Mouse (Mus musculus) liver, postnatal 0 days (tissue): ENCODE measurements around the gene Ppp1r14b. TPM values are rescaled to one million over a fixed set of nuclear protein-coding genes. Genes with fewer than 3 reads are reported as not detected.
A peak's percentile ranks its signal among the peaks of the same experiment; 100 is the strongest.

Experiments
- ATAC-seq: fragments of 200-750 bp; cut with Nextera tagmentation; 2 replicates; pipeline ENCODE4 v1.8.0; 2017; ENCODE audit warnings: mild to moderate bottlenecking, moderate library complexity
- DNase-seq: peaks from one replicate; pipeline ENCODE4 v3.0.0-alpha.2; 2016
- H3K27ac ChIP-seq: fragments of 300-500 bp; sonication (generic); 2 replicates; pipeline ENCODE4 v1.5.1; 2014; ENCODE audit warnings: antibody characterized with exemption, moderate library complexity, mild to moderate bottlenecking, low read depth
- H3K27me3 ChIP-seq: fragments of 300-500 bp; sonication (generic); 2 replicates; pipeline ENCODE4 v1.6.1; 2014; ENCODE audit warnings: low read length, control low read depth, mixed read lengths; ENCODE audit not compliant: insufficient read depth
- H3K36me3 ChIP-seq: fragments of 300-500 bp; sonication (generic); replicated peaks from 2 replicates; pipeline ENCODE4 v1.6.1; 2014; ENCODE audit warnings: mild to moderate bottlenecking, control low read depth, low read length, moderate library complexity, mixed read lengths; ENCODE audit not compliant: insufficient read depth
- H3K4me1 ChIP-seq: fragments of 300-500 bp; sonication (generic); 2 replicates; pipeline ENCODE4 v1.6.1; 2014; ENCODE audit warnings: antibody characterized with exemption, mild to moderate bottlenecking, control low read depth; ENCODE audit not compliant: insufficient read depth
- H3K4me2 ChIP-seq: fragments of 300-500 bp; sonication (generic); 2 replicates; pipeline ENCODE4 v1.6.1; 2014; ENCODE audit warnings: low read depth, mild to moderate bottlenecking, low read length, moderate library complexity, mixed read lengths
- H3K4me3 ChIP-seq: fragments of 300-500 bp; sonication (generic); 2 replicates; pipeline ENCODE4 v1.5.1; 2014; ENCODE audit warnings: low read depth, low read length
- H3K9ac ChIP-seq: fragments of 300-500 bp; sonication (generic); replicated peaks from 2 replicates; pipeline ENCODE4 v1.6.1; 2014; ENCODE audit warnings: mild to moderate bottlenecking, moderate library complexity
- H3K9me3 ChIP-seq: fragments of 300-500 bp; sonication (generic); 2 replicates; pipeline ENCODE4 v1.6.1; 2016; ENCODE audit warnings: mild to moderate bottlenecking, control low read depth, low read length, mixed read lengths
- CTCF ChIP-seq: sonication (generic); IDR thresholded peaks from 2 replicates; pipeline ENCODE4 v1.5.1; 2016; ENCODE audit warnings: antibody characterized with exemption, low read depth
- EP300 ChIP-seq: IDR thresholded peaks from 2 replicates; pipeline ENCODE4 v1.6.1; 2016; ENCODE audit warnings: antibody characterized with exemption, low read depth, mild to moderate bottlenecking
- WGBS: fragments of 180-500 bp; shearing (Covaris S2); extraction: QIAGEN DNeasy Blood & Tissue Kit; methylation state at CpG from one replicate; pipeline ENCODE4 v1.1.7; 2014; ENCODE audit not compliant: insufficient replicate concordance; 5-methylcytosine and 5-hydroxymethylcytosine counted together
- polyA plus RNA-seq: library from polyadenylated mRNA; unstranded; fragments of >200 nt; fragmentation: Nextera tagmentation; extraction: Ambion mirVana; gene quantifications from 2 replicates; pipeline ENCODE4 v1.2.1, GENCODE M21; 2015

The Ppp1r14b gene
- polyA plus RNA-seq, 1 experiment from 2014 or later, result 48.3 TPM

DNA sequence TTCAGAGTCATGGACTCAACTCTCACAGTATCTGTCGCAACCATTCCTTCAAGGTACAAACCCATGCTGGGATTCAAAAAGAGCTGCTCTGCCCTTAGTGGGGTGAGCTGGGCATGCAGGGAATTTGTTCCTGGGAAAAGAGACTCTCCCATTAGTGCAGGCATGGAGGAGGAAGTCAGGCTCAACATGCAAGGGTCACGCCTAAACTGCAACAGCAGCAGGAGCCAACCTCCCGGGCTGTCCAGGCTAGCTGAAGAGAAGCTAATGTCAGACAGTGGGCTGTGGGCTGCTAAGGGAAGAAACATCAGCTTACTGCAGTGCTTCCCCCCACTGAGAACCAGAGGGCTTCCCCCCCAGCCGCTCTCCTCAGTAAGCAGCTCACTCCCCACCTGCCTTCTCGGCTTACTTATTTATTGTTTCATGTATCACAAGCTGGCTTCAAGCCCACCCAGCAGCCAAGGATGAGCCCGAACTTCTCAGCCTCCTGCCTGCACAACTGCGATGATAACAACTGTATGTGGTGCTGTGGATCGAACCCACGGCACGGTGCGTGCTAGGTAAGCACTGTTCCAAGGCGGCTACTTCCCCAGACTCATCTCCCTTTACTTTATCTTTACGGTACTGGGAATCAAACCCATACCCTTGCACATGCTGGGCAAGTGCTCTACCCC, 2.4 kb upstream of the Ppp1r14b start:
- peaks cover 46% of the 10 kb centered on the region for H3K4me1 ChIP-seq
- peaks cover 2% of the 10 kb centered on the region for H3K36me3 ChIP-seq
- no peaks in the 10 kb centered on the region for H3K27me3 ChIP-seq
- H3K9ac ChIP-seq, result no peak overlapping the region
- no peak overlapping the region for H3K4me3 ChIP-seq
- no peaks in the 10 kb centered on the region for H3K9me3 ChIP-seq
- no peak for ATAC-seq
- no peak overlapping the region for H3K27ac ChIP-seq
- H3K4me2 ChIP-seq, result no peak overlapping the region
- TF ChIP-seq EP300, result no peak
- no peak for TF ChIP-seq CTCF
- DNase-seq, result no peak
- 77% methylated on average over 13 of the region's 13 CpGs for WGBS

DNA sequence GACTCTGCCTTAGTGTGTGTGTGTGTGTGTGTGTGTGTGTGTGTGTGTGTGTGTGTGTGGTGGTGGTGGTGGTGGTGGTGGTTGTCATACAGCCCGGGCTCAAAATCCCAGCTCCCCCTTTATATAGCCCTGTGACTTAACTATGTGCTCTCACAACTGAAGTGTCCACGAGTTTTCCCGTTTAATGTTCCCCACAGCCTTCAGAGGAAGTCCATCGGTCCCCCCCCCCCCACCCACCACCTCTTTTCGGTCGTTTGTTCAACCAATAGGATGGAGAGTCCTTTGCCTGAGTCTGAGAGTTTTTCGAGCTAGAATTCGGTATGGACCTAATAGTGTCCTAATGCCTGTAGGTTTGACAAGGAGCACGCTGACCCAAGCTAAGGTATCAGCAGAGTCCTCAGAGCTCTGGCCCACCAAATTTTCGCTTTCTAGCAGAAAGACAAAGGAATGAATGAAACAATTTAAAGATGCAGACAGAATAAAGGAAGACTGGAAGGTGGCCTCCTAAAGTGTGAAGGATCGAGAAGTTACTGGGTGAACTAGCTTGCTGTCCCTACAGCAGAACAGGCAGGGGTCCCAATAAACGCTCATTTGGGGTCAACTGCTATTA, 1.1 kb upstream of the Ppp1r14b start:
- H3K4me1 ChIP-seq, result peaks cover 46% of the 10 kb centered on the region
- 25% methylated on average over 12 of the region's 12 CpGs for WGBS

DNA sequence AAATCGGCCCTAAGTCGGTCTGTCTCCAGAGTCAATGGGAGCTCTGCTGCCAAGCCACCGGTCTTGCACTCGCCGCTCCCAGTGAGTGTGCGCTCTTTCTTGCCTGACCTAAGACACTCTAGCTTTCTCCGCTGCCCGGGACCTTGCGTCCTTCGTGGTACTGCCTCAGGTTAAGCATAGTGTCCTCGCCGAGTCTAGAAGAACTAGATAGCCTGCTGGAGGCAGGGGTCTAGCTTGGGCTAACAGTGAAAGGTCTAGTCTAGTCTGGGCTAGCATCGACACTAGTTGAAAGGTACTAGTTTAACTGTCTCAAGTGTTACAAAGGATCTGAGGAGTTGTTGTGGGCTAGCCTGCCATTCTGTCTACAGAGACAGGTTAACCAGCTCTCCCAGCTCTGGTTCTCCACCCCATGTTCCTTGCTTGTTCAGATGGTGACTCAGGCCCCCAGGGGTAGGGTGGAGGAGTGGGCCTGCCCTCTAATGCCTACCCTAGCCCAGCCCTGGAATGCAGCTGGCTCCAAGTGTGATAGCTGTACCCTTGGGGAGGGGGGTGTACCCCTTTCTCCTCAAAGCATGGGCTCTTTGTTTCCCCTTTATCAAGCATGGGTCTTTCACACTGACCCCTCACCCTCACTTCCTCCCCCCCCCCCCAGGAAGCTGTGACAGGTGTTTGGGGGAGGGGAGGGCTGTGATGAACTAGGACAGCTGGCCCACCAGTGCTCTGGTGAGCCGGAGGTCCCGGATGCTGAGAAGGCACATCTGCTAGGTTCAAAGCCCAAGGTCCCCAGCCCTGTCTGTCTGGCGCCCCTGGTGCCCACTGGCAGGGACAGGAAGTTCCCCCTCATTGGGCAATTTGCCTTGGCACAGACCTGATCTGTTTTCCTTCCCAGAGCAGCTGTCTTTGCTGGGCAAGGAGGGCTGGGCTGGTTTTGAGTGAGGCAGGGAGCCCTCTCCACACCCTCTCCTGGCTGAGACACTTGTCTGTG, 1.1 kb downstream of the Ppp1r14b start, which contains the start of gene Plcb3:
Gene Plcb3 (minus strand): TSS at position 934 of the 985 bp plus-strand sequence.
- peak within 1 kb of the TSS; percentile 74 for H3K9ac ChIP-seq
- peaks cover 37% of the 10 kb centered on the region for H3K4me1 ChIP-seq
- TF ChIP-seq EP300, result peak; percentile 36; the same call in 1 of the 2 replicates
- peak; percentile 60 for TF ChIP-seq CTCF
- H3K27ac ChIP-seq, result peak within 1 kb of the TSS; percentile 88
- H3K4me2 ChIP-seq, result peak within 1 kb of the TSS; percentile 98
- H3K27me3 ChIP-seq, result no peaks in the 10 kb centered on the region
- under 1% methylated on average over 16 of the region's 16 CpGs for WGBS
- no peak for ATAC-seq
- H3K4me3 ChIP-seq, result peak within 1 kb of the TSS; percentile 65
- no peaks in the 10 kb centered on the region for H3K9me3 ChIP-seq
- peaks cover 7% of the 10 kb centered on the region for H3K36me3 ChIP-seq
- peak; percentile 79 for DNase-seq

More for the DNA sequence above, 1.1 kb upstream of the Ppp1r14b start:
- H3K27me3 ChIP-seq, result no peaks in the 10 kb centered on the region
- DNase-seq (no peak), ATAC-seq (no peak)
- H3K4me3 ChIP-seq, result peak overlapping the region; percentile 65
- peak overlapping the region; percentile 74; the same call in 1 of the 2 replicates for H3K9ac ChIP-seq
- TF ChIP-seq CTCF (no peak), EP300 (no peak)
- peaks cover 7% of the 10 kb centered on the region for H3K36me3 ChIP-seq
- 0 out of 2 replicates have a peak overlapping the region, but pooled peaks have one; percentile 3 for H3K27ac ChIP-seq
- H3K4me2 ChIP-seq, result peak overlapping the region; percentile 98
- no peaks in the 10 kb centered on the region for H3K9me3 ChIP-seq

DNA sequence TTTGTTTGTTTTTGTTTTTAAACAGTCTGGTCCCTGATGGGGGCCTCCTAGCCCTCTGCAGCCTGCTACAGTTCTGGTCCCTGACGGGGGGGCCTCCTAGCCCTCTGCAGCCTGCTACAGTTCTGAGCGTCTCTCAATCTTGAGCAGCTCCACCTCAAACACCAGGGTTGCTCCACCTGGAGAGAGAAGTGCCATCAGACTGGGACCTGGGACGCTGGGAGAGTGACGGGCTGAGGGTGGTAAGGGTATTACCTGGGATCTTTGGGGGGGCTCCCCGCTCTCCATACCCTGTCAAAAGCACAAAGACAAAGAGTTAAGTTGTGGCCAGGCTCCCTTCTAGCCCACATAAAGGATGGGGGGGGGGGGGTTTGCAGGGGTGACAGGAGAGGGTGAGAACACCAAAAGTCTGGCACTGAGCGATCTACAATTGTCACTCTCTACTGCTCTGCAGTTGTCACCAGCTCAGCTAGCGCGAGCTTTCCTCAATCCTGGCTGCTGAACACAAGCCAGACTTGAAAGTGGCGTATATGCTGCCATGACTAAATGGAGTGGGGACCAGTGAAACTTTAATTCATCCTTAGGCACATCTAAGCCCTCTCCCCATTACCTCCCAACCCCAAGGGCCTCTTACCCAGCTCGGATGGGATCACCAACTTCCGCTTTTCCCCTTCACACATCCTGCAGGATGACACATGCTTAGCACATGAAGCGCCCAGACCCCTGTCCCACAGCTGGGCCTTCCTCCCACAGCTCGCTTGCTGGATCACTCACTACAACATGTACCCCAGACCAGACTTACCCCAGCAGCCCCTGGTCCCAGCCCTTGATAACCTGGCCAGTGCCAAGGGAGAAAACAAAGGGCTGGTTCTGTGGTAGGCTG, 3.2 kb downstream of the Ppp1r14b start:
- H3K9me3 ChIP-seq, result no peaks in the 10 kb centered on the region
- H3K9ac ChIP-seq, result peak overlapping the region; percentile 68
- H3K4me1 ChIP-seq, result peaks cover 45% of the 10 kb centered on the region
- TF ChIP-seq EP300 (no peak), CTCF (no peak)
- peaks cover 9% of the 10 kb centered on the region for H3K36me3 ChIP-seq
- ATAC-seq (no peak), DNase-seq (no peak)
- H3K4me2 ChIP-seq, result peak overlapping the region; percentile 95
- H3K27ac ChIP-seq, result no peak overlapping the region
- WGBS, result 75% methylated on average over 13 of the region's 13 CpGs
- H3K4me3 ChIP-seq, result no peak overlapping the region; the same call in 1 of the 2 replicates
- H3K27me3 ChIP-seq, result no peaks in the 10 kb centered on the region

DNA sequence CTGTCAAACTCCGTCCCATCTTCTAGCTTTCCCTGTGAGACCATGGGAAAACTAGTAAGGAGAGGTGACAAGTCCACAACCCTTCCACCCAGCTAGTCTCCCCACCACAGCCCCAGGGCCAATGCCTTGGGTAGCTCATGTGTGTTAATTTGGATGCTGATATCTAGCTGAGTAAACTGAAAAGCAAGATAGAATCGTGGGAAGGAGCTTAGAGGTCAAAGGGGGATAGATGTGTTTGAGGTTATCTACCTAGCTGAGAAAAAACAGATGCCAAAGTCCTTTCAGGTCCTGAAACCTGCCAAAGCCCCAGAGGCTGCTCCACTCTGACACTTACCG, 3.8 kb downstream of the Ppp1r14b start:
- Histone ChIP-seq H3K27ac (peak overlapping the region; percentile 93), H3K4me3 (peak overlapping the region; percentile 75), H3K4me1 (peaks cover 45% of the 10 kb centered on the region), H3K36me3 (peaks cover 13% of the 10 kb centered on the region), H3K9me3 (no peaks in the 10 kb centered on the region), H3K4me2 (peak overlapping the region; percentile 95), H3K9ac (peak overlapping the region; percentile 68; the same call in 1 of the 2 replicates), H3K27me3 (no peaks in the 10 kb centered on the region)
- no peak for ATAC-seq
- TF ChIP-seq EP300, result no peak
- TF ChIP-seq CTCF, result no peak
- WGBS, result 35% methylated on average over 3 of the region's 3 CpGs
- DNase-seq, result no peak
